Mouse (Mus musculus) midbrain, embryonic 10.5 days (tissue): ENCODE data around the gene Usp7. TPM values are rescaled to one million over a fixed set of nuclear protein-coding genes. Genes with fewer than 3 reads are reported as not detected.
"Not testable (repeated sequence)": the region's sequence is repeated elsewhere in the genome, so short reads cannot be mapped to it uniquely, and the experiment has no call there.

Source experiments
- DNase-seq: peaks from one replicate; pipeline ENCODE4 v3.0.0-alpha.2; 2017; ENCODE audit warnings: low spot score
- H3K27ac ChIP-seq: fragments of 300-500 bp; sonication (generic); replicated peaks from 2 replicates; pipeline ENCODE4 v1.5.1; 2016; ENCODE audit warnings: mild to moderate bottlenecking
- H3K27me3 ChIP-seq: fragments of 300-500 bp; sonication (generic); 2 replicates; pipeline ENCODE4 v1.6.1; 2016; ENCODE audit warnings: low read depth, mild to moderate bottlenecking; ENCODE audit not compliant: poor library complexity, severe bottlenecking
- H3K36me3 ChIP-seq: fragments of 300-500 bp; sonication (generic); 2 replicates; pipeline ENCODE4 v1.6.1; 2016; ENCODE audit warnings: mild to moderate bottlenecking, moderate library complexity
- H3K4me1 ChIP-seq: fragments of 300-500 bp; sonication (generic); 2 replicates; pipeline ENCODE4 v1.6.1; 2016
- H3K4me3 ChIP-seq: fragments of 300-500 bp; sonication (generic); 2 replicates; pipeline ENCODE4 v1.5.1; 2016; ENCODE audit warnings: mild to moderate bottlenecking, moderate library complexity
- H3K9me3 ChIP-seq: fragments of 300-500 bp; sonication (generic); replicated peaks from 2 replicates; pipeline ENCODE4 v1.6.1; 2016; ENCODE audit warnings: mild to moderate bottlenecking
- WGBS: fragments of 180-500 bp; shearing (Covaris S2); methylation state at CpG from one replicate; pipeline ENCODE4 v1.1.7; 2016; 5-methylcytosine and 5-hydroxymethylcytosine counted together
- polyA plus RNA-seq: library from polyadenylated mRNA; unstranded; fragments of >200 nt; fragmentation: Nextera tagmentation; extraction: Ambion mirVana; gene quantifications from 2 replicates; pipeline ENCODE4 v1.2.1, GENCODE M21; 2016

Usp7 gene
- polyA plus RNA-seq, 1 experiment from 2014 or later: 28.1 TPM

- no peak overlapping the region for H3K27ac ChIP-seq
- H3K4me3 ChIP-seq: no peak overlapping the region
- no peaks in the 10 kb centered on the region for H3K9me3 ChIP-seq
- H3K27me3 ChIP-seq: no peaks in the 10 kb centered on the region
- H3K36me3 ChIP-seq: no peaks in the 10 kb centered on the region
- 0 out of 2 replicates have a peak, but pooled peaks cover 5% of the 10 kb centered on the region for H3K4me1 ChIP-seq
- no peak for DNase-seq
- WGBS: 92% methylated on average over 2 of the region's 2 CpGs
Observed at GRCm38 (mm10) chr16:8761894-8762293, 30.2 kb downstream of the Usp7 start.

- 93% methylated on average over 7 of the region's 7 CpGs for WGBS
- H3K27me3 ChIP-seq: no peaks in the 10 kb centered on the region
- no peak for DNase-seq
- no peak overlapping the region for H3K27ac ChIP-seq
- H3K36me3 ChIP-seq: no peaks in the 10 kb centered on the region
- no peak overlapping the region for H3K4me3 ChIP-seq
- no peaks in the 10 kb centered on the region for H3K9me3 ChIP-seq
- 0 out of 2 replicates have a peak, but pooled peaks cover 5% of the 10 kb centered on the region for H3K4me1 ChIP-seq
Observed at GRCm38 (mm10) chr16:8761005-8761404, 31.1 kb downstream of the Usp7 start.

GRCm38 (mm10) chr16:8758979-8759378 lies 33.1 kb downstream of the Usp7 start:
- H3K27ac ChIP-seq: no peak overlapping the region
- 83% methylated on average over 3 of the region's 3 CpGs for WGBS
- no peaks in the 10 kb centered on the region for H3K27me3 ChIP-seq
- no peak overlapping the region for H3K4me3 ChIP-seq
- no peak for DNase-seq
- H3K9me3 ChIP-seq: no peaks in the 10 kb centered on the region
- H3K4me1 ChIP-seq: 0 out of 2 replicates have a peak, but pooled peaks cover 1% of the 10 kb centered on the region
- H3K36me3 ChIP-seq: no peaks in the 10 kb centered on the region

GRCm38 (mm10) chr16:8758193-8758592 lies 33.9 kb downstream of the Usp7 start:
- Histone ChIP-seq H3K27ac (no peak overlapping the region), H3K9me3 (no peaks in the 10 kb centered on the region), H3K27me3 (no peaks in the 10 kb centered on the region), H3K36me3 (no peaks in the 10 kb centered on the region), H3K4me1 (no peaks in the 10 kb centered on the region), H3K4me3 (no peak overlapping the region)
- DNase-seq: no peak
- WGBS: 86% methylated on average over 2 of the region's 2 CpGs

GRCm38 (mm10) chr16:8757586-8757985 lies 34.5 kb downstream of the Usp7 start:
- H3K27me3 ChIP-seq, H3K27ac ChIP-seq, H3K9me3 ChIP-seq, H3K36me3 ChIP-seq, H3K4me3 ChIP-seq, H3K4me1 ChIP-seq, DNase-seq: not testable (repeated sequence)
- WGBS: 95% methylated on average over 6 of the region's 6 CpGs

GRCm38 (mm10) chr16:8752334-8752733 lies 39.8 kb downstream of the Usp7 start:
- Histone ChIP-seq H3K4me1 (no peaks in the 10 kb centered on the region), H3K27ac (no peak overlapping the region), H3K36me3 (no peaks in the 10 kb centered on the region), H3K27me3 (no peaks in the 10 kb centered on the region), H3K4me3 (no peak overlapping the region), H3K9me3 (no peaks in the 10 kb centered on the region)
- 84% methylated on average over 2 of the region's 2 CpGs for WGBS
- no peak for DNase-seq

GRCm38 (mm10) chr16:8751555-8752235 lies 40.4 kb downstream of the Usp7 start:
- WGBS: 77% methylated on average over 5 of the region's 5 CpGs
- H3K27me3 ChIP-seq: no peaks in the 10 kb centered on the region
- no peaks in the 10 kb centered on the region for H3K36me3 ChIP-seq
- DNase-seq: no peak
- H3K9me3 ChIP-seq: no peaks in the 10 kb centered on the region
- H3K4me1 ChIP-seq: no peaks in the 10 kb centered on the region
- H3K27ac ChIP-seq: no peak overlapping the region
- no peak overlapping the region for H3K4me3 ChIP-seq

GRCm38 (mm10) chr16:8748904-8749303 lies 43.2 kb downstream of the Usp7 start:
- Histone ChIP-seq H3K27me3 (no peaks in the 10 kb centered on the region), H3K4me1 (no peaks in the 10 kb centered on the region), H3K4me3 (no peak overlapping the region), H3K27ac (no peak overlapping the region), H3K36me3 (no peaks in the 10 kb centered on the region), H3K9me3 (no peaks in the 10 kb centered on the region)
- WGBS: 95% methylated on average over 8 of the region's 8 CpGs
- no peak for DNase-seq

GRCm38 (mm10) chr16:8748175-8748846 lies 43.8 kb downstream of the Usp7 start:
- H3K27ac ChIP-seq: no peak overlapping the region
- H3K4me3 ChIP-seq: no peak overlapping the region
- H3K27me3 ChIP-seq: no peaks in the 10 kb centered on the region
- DNase-seq: no peak
- H3K9me3 ChIP-seq: no peaks in the 10 kb centered on the region
- no peaks in the 10 kb centered on the region for H3K4me1 ChIP-seq
- whole genome bisulfite sequencing: 77% methylated on average over 6 of the region's 6 CpGs
- H3K36me3 ChIP-seq: no peaks in the 10 kb centered on the region

GRCm38 (mm10) chr16:8747772-8748171 lies 44.3 kb downstream of the Usp7 start:
- Histone ChIP-seq H3K4me1 (no peaks in the 10 kb centered on the region), H3K27me3 (no peaks in the 10 kb centered on the region), H3K9me3 (no peaks in the 10 kb centered on the region), H3K27ac (no peak overlapping the region), H3K36me3 (no peaks in the 10 kb centered on the region), H3K4me3 (no peak overlapping the region)
- DNase-seq: no peak
- WGBS: 88% methylated on average over 3 of the region's 3 CpGs

GRCm38 (mm10) chr16:8746509-8746908 lies 45.6 kb downstream of the Usp7 start:
- DNase-seq: no peak
- no peaks in the 10 kb centered on the region for H3K9me3 ChIP-seq
- H3K4me1 ChIP-seq: no peaks in the 10 kb centered on the region
- no peaks in the 10 kb centered on the region for H3K36me3 ChIP-seq
- H3K27ac ChIP-seq: no peak overlapping the region
- H3K4me3 ChIP-seq: no peak overlapping the region
- no peaks in the 10 kb centered on the region for H3K27me3 ChIP-seq
- WGBS: 87% methylated on average over 2 of the region's 2 CpGs

- no peaks in the 10 kb centered on the region for H3K36me3 ChIP-seq
- H3K27me3 ChIP-seq: no peaks in the 10 kb centered on the region
- WGBS: 86% methylated on average over 2 of the region's 2 CpGs
- no peaks in the 10 kb centered on the region for H3K9me3 ChIP-seq
- no peak overlapping the region for H3K4me3 ChIP-seq
- DNase-seq: no peak
- no peak overlapping the region for H3K27ac ChIP-seq
- no peaks in the 10 kb centered on the region for H3K4me1 ChIP-seq
Observed at GRCm38 (mm10) chr16:8745751-8746150, 46.4 kb downstream of the Usp7 start.

GRCm38 (mm10) chr16:8743989-8744388 lies 48.1 kb downstream of the Usp7 start:
- 0 out of 2 replicates have a peak, but pooled peaks cover 3% of the 10 kb centered on the region for H3K4me1 ChIP-seq
- no peak overlapping the region for H3K4me3 ChIP-seq
- H3K9me3 ChIP-seq: no peaks in the 10 kb centered on the region
- H3K27me3 ChIP-seq: no peaks in the 10 kb centered on the region
- H3K36me3 ChIP-seq: no peaks in the 10 kb centered on the region
- no peak for DNase-seq
- H3K27ac ChIP-seq: no peak overlapping the region
- WGBS: 79% methylated on average over 3 of the region's 3 CpGs
